Mouse (Mus musculus): Measurements from ENCODE around the gene Sugct.

DNA sequence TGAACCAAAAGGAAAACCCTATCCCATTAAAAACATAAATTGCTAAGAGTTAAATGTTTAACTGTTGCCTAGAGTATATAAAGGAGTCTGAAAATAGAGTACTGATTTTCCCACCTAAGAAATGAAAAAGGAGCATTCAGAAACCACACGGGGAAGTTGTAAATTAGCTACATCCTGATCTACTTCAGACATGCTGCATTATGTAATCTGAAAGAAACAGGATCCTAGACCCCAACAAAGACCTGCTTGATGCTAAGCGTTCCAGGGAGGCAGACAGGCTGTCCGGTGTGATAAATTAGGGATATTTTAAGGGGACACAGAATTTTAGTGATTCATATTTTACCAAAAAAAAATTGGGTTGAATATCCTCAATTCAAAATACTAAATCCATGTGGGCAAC, 579.3 kb downstream of the Sugct start:
- TF ChIP-seq CTCF (IDR thresholded peaks at IDR 0.05) (no peak), POLR2A (IDR thresholded peaks at IDR 0.05; ENCODE audit: insufficient read depth, low read depth, low read length) (no peak)
